Mouse (Mus musculus) neural tube, embryonic 14.5 days (tissue): ENCODE data around the gene Selenow. TPM values are rescaled to one million over a fixed set of nuclear protein-coding genes. Genes with fewer than 3 reads are reported as not detected.
"Not testable (repeated sequence)": the region's sequence is repeated elsewhere in the genome, so short reads cannot be mapped to it uniquely, and the experiment has no call there.

Source experiments
- ATAC-seq: fragments of 200-750 bp; cut with Nextera tagmentation; 2 replicates; pipeline ENCODE4 v1.8.0; 2017; ENCODE audit warnings: low read depth, mild to moderate bottlenecking, moderate TSS enrichment, moderate library complexity
- H3K27ac ChIP-seq: fragments of 300-500 bp; sonication (generic); 2 replicates; pipeline ENCODE4 v1.5.1; 2014; ENCODE audit warnings: low read depth, mild to moderate bottlenecking, control low read depth, low read length, moderate library complexity, mixed read lengths
- H3K27me3 ChIP-seq: fragments of 300-500 bp; sonication (generic); 2 replicates; pipeline ENCODE4 v1.6.1; 2014; ENCODE audit warnings: low read length; ENCODE audit not compliant: control insufficient read depth, insufficient read depth
- H3K36me3 ChIP-seq: fragments of 300-500 bp; sonication (generic); 2 replicates; pipeline ENCODE4 v1.6.1; 2014; ENCODE audit warnings: low read length, mixed read lengths; ENCODE audit not compliant: control insufficient read depth, insufficient read depth
- H3K4me1 ChIP-seq: fragments of 300-500 bp; sonication (generic); 2 replicates; pipeline ENCODE4 v1.6.1; 2014; ENCODE audit warnings: low read length; ENCODE audit not compliant: control insufficient read depth, insufficient read depth
- H3K4me2 ChIP-seq: fragments of 300-500 bp; sonication (generic); 2 replicates; pipeline ENCODE4 v1.6.1; 2014; ENCODE audit warnings: mild to moderate bottlenecking, low read depth, low read length, control low read depth
- H3K4me3 ChIP-seq: fragments of 300-500 bp; sonication (generic); 2 replicates; pipeline ENCODE4 v1.5.1; 2014; ENCODE audit warnings: low read depth, low read length, control low read depth, mixed read lengths
- H3K9ac ChIP-seq: fragments of 300-500 bp; sonication (generic); replicated peaks from 2 replicates; pipeline ENCODE4 v1.6.1; 2014; ENCODE audit warnings: low read depth, mild to moderate bottlenecking, control low read depth, low read length, mixed read lengths
- H3K9me3 ChIP-seq: fragments of 300-500 bp; sonication (generic); 2 replicates; pipeline ENCODE4 v1.6.1; 2016; ENCODE audit warnings: low read length; ENCODE audit not compliant: control insufficient read depth
- WGBS: fragments of 180-500 bp; shearing (Covaris S2); extraction: QIAGEN DNeasy Blood & Tissue Kit; methylation state at CpG from one replicate; pipeline ENCODE4 v1.1.7; 2014; 5-methylcytosine and 5-hydroxymethylcytosine counted together
- polyA plus RNA-seq: library from polyadenylated mRNA; unstranded; fragments of >200 nt; fragmentation: Nextera tagmentation; extraction: Ambion mirVana; gene quantifications from 2 replicates; pipeline ENCODE4 v1.2.1, GENCODE M21; 2014

Gene Selenow
- polyA plus RNA-seq, 1 experiment from 2014 or later = 1,546 TPM

GRCm38 (mm10) chr7:15916134-15916723 lies 6.0 kb downstream of the Selenow start:
- no peak overlapping the region for H3K9ac ChIP-seq
- H3K9me3 ChIP-seq = no peaks in the 10 kb centered on the region
- no peak overlapping the region for H3K4me2 ChIP-seq
- ATAC-seq = no peak
- H3K4me3 ChIP-seq = no peak overlapping the region
- peaks cover 10% of the 10 kb centered on the region for H3K36me3 ChIP-seq
- WGBS = 80% methylated on average over 3 of the region's 3 CpGs
- no peak overlapping the region for H3K27ac ChIP-seq
- H3K4me1 ChIP-seq = peaks cover 12% of the 10 kb centered on the region; the same call in 1 of the 2 replicates
- no peaks in the 10 kb centered on the region for H3K27me3 ChIP-seq

DNA sequence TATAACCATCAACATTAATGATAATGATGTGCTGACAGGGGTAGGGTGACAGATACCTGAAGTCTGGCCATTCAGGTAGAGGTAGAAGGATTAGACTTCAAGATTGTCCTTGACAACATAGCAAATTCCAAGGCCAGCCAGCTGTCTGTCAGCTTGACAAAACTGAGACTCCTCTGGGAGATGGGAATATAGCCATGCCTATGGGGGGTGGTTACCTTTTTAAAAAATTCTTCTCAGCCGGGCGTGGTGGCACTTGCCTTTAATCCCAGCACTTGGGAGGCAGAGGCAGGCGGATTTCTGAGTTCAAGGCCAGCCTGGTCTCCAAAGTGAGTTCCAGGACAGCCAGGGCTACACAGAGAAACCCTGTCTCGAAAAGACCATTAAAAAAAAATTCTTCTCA lies 6.5 kb downstream of the Selenow start:
- H3K4me2 ChIP-seq, ATAC-seq, H3K27ac ChIP-seq, H3K9me3 ChIP-seq, H3K9ac ChIP-seq, H3K36me3 ChIP-seq, H3K27me3 ChIP-seq, H3K4me1 ChIP-seq, H3K4me3 ChIP-seq: not testable (repeated sequence)
- 91% methylated on average over 4 of the region's 4 CpGs for WGBS

GRCm38 (mm10) chr7:15914751-15915150 lies 7.5 kb downstream of the Selenow start:
- H3K9me3 ChIP-seq = no peaks in the 10 kb centered on the region
- H3K27me3 ChIP-seq = no peaks in the 10 kb centered on the region
- no peak overlapping the region for H3K9ac ChIP-seq
- no peak overlapping the region for H3K4me2 ChIP-seq
- H3K36me3 ChIP-seq = peaks cover 9% of the 10 kb centered on the region
- H3K4me1 ChIP-seq = no peaks in the 10 kb centered on the region
- no peak overlapping the region for H3K27ac ChIP-seq
- WGBS = 90% methylated on average over 2 of the region's 2 CpGs
- no peak for ATAC-seq
- no peak overlapping the region for H3K4me3 ChIP-seq

DNA sequence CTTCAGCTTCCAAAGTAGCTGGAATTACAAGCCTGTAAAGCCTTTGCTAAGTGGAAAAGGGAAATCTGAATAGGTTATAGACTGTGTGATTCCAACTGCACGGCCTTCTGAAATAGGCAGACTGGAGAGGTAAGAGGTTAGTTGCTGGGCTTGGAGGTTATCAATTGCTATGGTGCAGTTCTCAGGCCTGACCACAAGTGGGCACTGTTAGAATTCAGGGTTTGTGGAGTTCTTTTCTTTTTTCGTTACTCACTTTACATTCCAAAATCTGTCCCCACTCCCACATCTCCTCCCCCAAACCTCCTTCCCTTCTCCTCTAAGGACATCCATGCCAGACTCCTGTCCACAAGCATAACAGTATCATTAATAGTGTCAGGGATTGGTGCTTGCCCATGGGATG lies 8.0 kb downstream of the Selenow start:
- H3K27me3 ChIP-seq = no peaks in the 10 kb centered on the region
- no peak overlapping the region for H3K27ac ChIP-seq
- H3K4me2 ChIP-seq = no peak overlapping the region
- 49% methylated on average over 2 of the region's 2 CpGs for WGBS
- no peak for ATAC-seq
- H3K4me1 ChIP-seq = no peaks in the 10 kb centered on the region
- H3K4me3 ChIP-seq = no peak overlapping the region
- no peaks in the 10 kb centered on the region for H3K9me3 ChIP-seq
- H3K9ac ChIP-seq = no peak overlapping the region
- peaks cover 4% of the 10 kb centered on the region; the same call in 1 of the 2 replicates for H3K36me3 ChIP-seq

GRCm38 (mm10) chr7:15912183-15912582 lies 10.0 kb downstream of the Selenow start:
- Histone ChIP-seq H3K27ac (no peak overlapping the region), H3K4me1 (no peaks in the 10 kb centered on the region), H3K9me3 (no peaks in the 10 kb centered on the region), H3K27me3 (no peaks in the 10 kb centered on the region), H3K4me2 (no peak overlapping the region), H3K4me3 (no peak overlapping the region), H3K36me3 (no peaks in the 10 kb centered on the region), H3K9ac (no peak overlapping the region)
- ATAC-seq = peak; percentile 65; the same call in 1 of the 2 replicates
- WGBS = 1% methylated on average over 4 of the region's 4 CpGs

- no peaks in the 10 kb centered on the region for H3K27me3 ChIP-seq
- no peak overlapping the region for H3K9ac ChIP-seq
- no peak overlapping the region for H3K4me2 ChIP-seq
- H3K27ac ChIP-seq = no peak overlapping the region
- no peak for ATAC-seq
- H3K4me3 ChIP-seq = no peak overlapping the region
- H3K36me3 ChIP-seq = no peaks in the 10 kb centered on the region
- no peaks in the 10 kb centered on the region for H3K4me1 ChIP-seq
- WGBS = 87% methylated on average over 5 of the region's 5 CpGs
- H3K9me3 ChIP-seq = no peaks in the 10 kb centered on the region
These were observed 11.7 kb downstream of the Selenow start for GRCm38 (mm10) chr7:15910521-15910920.

GRCm38 (mm10) chr7:15907971-15908590 lies 14.1 kb downstream of the Selenow start:
- 80% methylated on average over 8 of the region's 8 CpGs for WGBS

GRCm38 (mm10) chr7:15906602-15907001 lies 15.6 kb downstream of the Selenow start:
- no peak overlapping the region for H3K4me2 ChIP-seq
- H3K4me3 ChIP-seq = no peak overlapping the region
- WGBS = 77% methylated on average over 1 of the region's 1 CpGs
- H3K9ac ChIP-seq = no peak overlapping the region
- ATAC-seq = no peak
- H3K9me3 ChIP-seq = no peaks in the 10 kb centered on the region
- H3K4me1 ChIP-seq = no peaks in the 10 kb centered on the region
- no peaks in the 10 kb centered on the region for H3K27me3 ChIP-seq
- H3K36me3 ChIP-seq = no peaks in the 10 kb centered on the region
- H3K27ac ChIP-seq = no peak overlapping the region

More at GRCm38 (mm10) chr7:15907971-15908590, 14.1 kb downstream of the Selenow start:
- no peak for ATAC-seq
- H3K36me3 ChIP-seq = no peaks in the 10 kb centered on the region
- H3K4me3 ChIP-seq = no peak overlapping the region
- no peak overlapping the region for H3K4me2 ChIP-seq
- no peaks in the 10 kb centered on the region for H3K9me3 ChIP-seq
- H3K27me3 ChIP-seq = no peaks in the 10 kb centered on the region
- no peak overlapping the region for H3K27ac ChIP-seq
- no peak overlapping the region for H3K9ac ChIP-seq
- H3K4me1 ChIP-seq = no peaks in the 10 kb centered on the region

- H3K27me3 ChIP-seq = no peaks in the 10 kb centered on the region
- no peak for ATAC-seq
These were observed 16.3 kb downstream of the Selenow start for GRCm38 (mm10) chr7:15905861-15906260.

More at GRCm38 (mm10) chr7:15905861-15906260, 16.3 kb downstream of the Selenow start:
- Histone ChIP-seq H3K9ac (no peak overlapping the region), H3K4me3 (no peak overlapping the region), H3K27ac (no peak overlapping the region), H3K36me3 (no peaks in the 10 kb centered on the region), H3K4me2 (no peak overlapping the region), H3K9me3 (no peaks in the 10 kb centered on the region), H3K4me1 (no peaks in the 10 kb centered on the region)
- WGBS = 82% methylated on average over 7 of the region's 7 CpGs
